Mouse (Mus musculus) lung, embryonic 15.5 days (tissue): ENCODE data around the gene Kmt2a. TPM values are rescaled to one million over a fixed set of nuclear protein-coding genes. Genes with fewer than 3 reads are reported as not detected.

Experiments used
- ATAC-seq: fragments of 200-750 bp; cut with Nextera tagmentation; 2 replicates; pipeline ENCODE4 v1.8.0; 2017; ENCODE audit warnings: moderate number of reproducible peaks, borderline replicate concordance; ENCODE audit not compliant: low FRiP score, low TSS enrichment; ENCODE audit errors: extremely low read depth
- H3K27ac ChIP-seq: fragments of 300-500 bp; sonication (generic); 2 replicates; pipeline ENCODE4 v1.5.1; 2015; ENCODE audit warnings: moderate library complexity, mild to moderate bottlenecking, inconsistent platforms
- H3K27me3 ChIP-seq: fragments of 300-500 bp; sonication (generic); 2 replicates; pipeline ENCODE4 v1.6.1; 2015; ENCODE audit warnings: inconsistent platforms
- H3K36me3 ChIP-seq: fragments of 300-500 bp; sonication (generic); 2 replicates; pipeline ENCODE4 v1.6.1; 2015; ENCODE audit warnings: inconsistent platforms
- H3K4me1 ChIP-seq: fragments of 300-500 bp; sonication (generic); 2 replicates; pipeline ENCODE4 v1.6.1; 2015; ENCODE audit warnings: inconsistent platforms
- H3K4me2 ChIP-seq: fragments of 300-500 bp; sonication (generic); 2 replicates; pipeline ENCODE4 v1.6.1; 2015; ENCODE audit warnings: inconsistent platforms, mild to moderate bottlenecking, moderate library complexity
- H3K4me3 ChIP-seq: fragments of 300-500 bp; sonication (generic); 2 replicates; pipeline ENCODE4 v1.5.1; 2015; ENCODE audit warnings: mild to moderate bottlenecking, inconsistent platforms
- H3K9ac ChIP-seq: fragments of 300-500 bp; sonication (generic); 2 replicates; pipeline ENCODE4 v1.6.1; 2015; ENCODE audit warnings: inconsistent platforms
- H3K9me3 ChIP-seq: fragments of 300-500 bp; sonication (generic); 2 replicates; pipeline ENCODE4 v1.6.1; 2016; ENCODE audit warnings: inconsistent platforms
- WGBS: fragments of 180-500 bp; shearing (Covaris S2); methylation state at CpG from one replicate; pipeline ENCODE4 v1.1.7; 2015; 5-methylcytosine and 5-hydroxymethylcytosine counted together
- polyA plus RNA-seq: library from polyadenylated mRNA; unstranded; fragments of >200 nt; fragmentation: Nextera tagmentation; extraction: Ambion mirVana; gene quantifications from 2 replicates; pipeline ENCODE4 v1.2.1, GENCODE M21; 2015

The Kmt2a gene
- polyA plus RNA-seq, 1 experiment from 2014 or later = 15.5 TPM

DNA sequence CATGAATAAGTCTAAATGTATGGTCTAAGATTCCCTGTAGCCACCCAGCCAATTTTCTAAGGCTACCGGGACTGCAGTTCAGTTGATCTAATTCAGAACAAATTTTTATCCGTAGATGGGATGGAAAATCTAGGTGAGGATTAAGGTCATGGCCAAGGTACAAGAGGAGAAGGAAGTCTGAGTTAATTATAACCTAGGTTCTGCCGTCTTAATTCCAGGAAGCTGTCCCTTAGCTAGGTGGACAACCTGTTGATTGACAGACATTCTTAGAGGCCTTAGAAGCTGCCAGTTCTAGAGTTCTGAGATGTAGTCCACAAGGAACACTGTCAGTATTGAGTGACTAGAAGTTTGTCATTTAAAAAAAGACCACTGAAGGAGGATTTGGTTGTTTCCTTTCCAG, 18.6 kb upstream of the Kmt2a start:
- Histone ChIP-seq H3K4me1 (0 out of 2 replicates have a peak, but pooled peaks cover under 1% of the 10 kb centered on the region), H3K9me3 (no peaks in the 10 kb centered on the region), H3K4me3 (no peak overlapping the region), H3K4me2 (no peak overlapping the region), H3K9ac (no peak overlapping the region), H3K27ac (no peak overlapping the region), H3K27me3 (no peaks in the 10 kb centered on the region), H3K36me3 (no peaks in the 10 kb centered on the region)
- ATAC-seq = no peak
- 66% methylated on average over 3 of the region's 3 CpGs for WGBS

DNA sequence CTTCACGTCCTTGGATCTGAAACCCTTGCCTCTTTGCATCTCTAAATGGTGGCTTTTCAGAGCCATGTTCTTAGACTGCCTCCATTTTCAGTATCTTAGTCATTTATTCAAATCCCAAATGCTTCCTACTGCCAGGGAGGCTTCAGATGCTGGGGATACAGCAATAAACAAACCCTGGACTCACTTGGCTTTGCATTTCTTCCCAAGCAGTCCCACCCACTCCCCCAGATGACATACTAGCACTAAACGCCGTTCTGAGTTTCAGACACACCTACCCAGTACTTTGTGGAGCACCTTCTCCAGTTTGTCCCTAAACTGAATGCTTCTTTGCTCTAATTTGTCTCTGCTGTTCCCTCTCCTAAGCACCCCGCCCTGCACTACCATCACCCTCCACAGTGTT, 15.9 kb upstream of the Kmt2a start:
- H3K27ac ChIP-seq = no peak overlapping the region
- H3K4me3 ChIP-seq = no peak overlapping the region
- no peak overlapping the region for H3K4me2 ChIP-seq
- no peaks in the 10 kb centered on the region for H3K4me1 ChIP-seq
- H3K9me3 ChIP-seq = no peaks in the 10 kb centered on the region
- no peaks in the 10 kb centered on the region for H3K27me3 ChIP-seq
- no peak for ATAC-seq
- H3K36me3 ChIP-seq = no peaks in the 10 kb centered on the region
- WGBS = 49% methylated on average over 4 of the region's 4 CpGs
- H3K9ac ChIP-seq = no peak overlapping the region

DNA sequence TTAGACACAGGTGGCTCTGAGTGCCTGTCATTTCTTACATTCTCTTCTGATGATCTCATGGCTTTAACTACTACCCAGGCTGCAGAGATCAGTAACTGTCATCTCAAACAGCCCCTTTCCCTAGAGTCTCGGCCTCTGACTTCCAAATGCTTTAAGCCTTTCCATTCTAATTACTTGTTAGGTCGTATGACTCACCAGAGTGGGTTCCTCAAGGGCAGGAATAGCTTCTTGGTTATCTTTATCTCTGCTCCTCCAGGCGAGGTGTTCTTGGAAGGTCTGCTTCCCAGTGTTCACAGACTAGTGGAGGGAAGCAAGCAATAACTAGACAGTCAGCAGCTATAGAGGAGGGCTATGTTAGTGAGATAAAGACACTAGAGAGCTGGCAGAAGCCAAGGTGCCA, 11.6 kb upstream of the Kmt2a start:
- whole genome bisulfite sequencing = 56% methylated on average over 3 of the region's 3 CpGs
- Histone ChIP-seq H3K4me3 (no peak overlapping the region), H3K36me3 (no peaks in the 10 kb centered on the region), H3K27me3 (no peaks in the 10 kb centered on the region), H3K4me2 (no peak overlapping the region), H3K9me3 (no peaks in the 10 kb centered on the region), H3K4me1 (no peaks in the 10 kb centered on the region), H3K27ac (no peak overlapping the region), H3K9ac (no peak overlapping the region)
- ATAC-seq = no peak

DNA sequence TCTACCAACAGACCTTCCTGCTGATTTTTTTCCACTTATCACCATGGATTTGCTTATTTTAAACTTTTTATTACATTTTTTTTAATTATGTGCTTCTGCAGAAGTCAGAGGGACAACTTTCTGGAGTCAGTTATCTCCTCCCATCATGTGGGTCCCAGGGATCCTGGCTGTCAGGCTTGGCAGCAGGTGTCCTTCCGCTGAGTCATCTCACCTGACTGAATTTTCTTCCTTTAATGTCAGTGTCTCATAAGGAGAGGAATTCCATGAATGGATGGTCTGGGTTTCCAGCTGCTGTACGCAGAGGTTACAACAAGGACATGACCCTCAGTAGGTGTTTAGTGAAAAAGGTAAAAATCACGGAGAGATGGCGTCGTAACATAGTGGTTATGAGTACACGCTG, 10.1 kb upstream of the Kmt2a start:
- no peak overlapping the region for H3K4me2 ChIP-seq
- no peaks in the 10 kb centered on the region for H3K9me3 ChIP-seq
- 86% methylated on average over 6 of the region's 6 CpGs for WGBS
- H3K27me3 ChIP-seq = no peaks in the 10 kb centered on the region
- no peak overlapping the region for H3K9ac ChIP-seq
- no peak for ATAC-seq
- H3K36me3 ChIP-seq = no peaks in the 10 kb centered on the region
- H3K27ac ChIP-seq = no peak overlapping the region
- H3K4me3 ChIP-seq = no peak overlapping the region
- H3K4me1 ChIP-seq = no peaks in the 10 kb centered on the region

DNA sequence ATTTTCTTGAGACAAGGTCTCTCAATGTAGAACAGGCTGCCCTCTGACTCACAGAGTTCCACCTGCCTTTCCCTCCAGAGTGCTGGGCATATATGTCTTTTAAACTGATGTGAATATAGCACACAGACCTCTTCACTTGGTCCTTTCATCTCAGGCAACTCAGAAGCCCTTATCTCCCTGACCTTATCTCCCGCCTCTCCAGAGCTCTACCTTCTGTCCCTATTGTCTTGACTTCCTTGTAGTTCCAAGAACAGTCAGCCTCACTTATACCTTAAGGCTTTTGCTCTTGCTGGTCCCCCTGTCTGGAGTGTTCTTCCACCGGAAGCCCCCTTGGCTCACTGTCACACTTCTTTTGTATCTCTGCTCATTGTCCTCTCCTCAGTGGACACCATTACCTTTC, 9.0 kb upstream of the Kmt2a start:
- H3K9ac ChIP-seq = no peak overlapping the region
- H3K27me3 ChIP-seq = no peaks in the 10 kb centered on the region
- no peaks in the 10 kb centered on the region for H3K36me3 ChIP-seq
- H3K4me2 ChIP-seq = no peak overlapping the region
- no peak overlapping the region for H3K27ac ChIP-seq
- no peaks in the 10 kb centered on the region for H3K4me1 ChIP-seq
- H3K9me3 ChIP-seq = no peaks in the 10 kb centered on the region
- 41% methylated on average over 2 of the region's 2 CpGs for WGBS
- ATAC-seq = no peak
- H3K4me3 ChIP-seq = no peak overlapping the region

DNA sequence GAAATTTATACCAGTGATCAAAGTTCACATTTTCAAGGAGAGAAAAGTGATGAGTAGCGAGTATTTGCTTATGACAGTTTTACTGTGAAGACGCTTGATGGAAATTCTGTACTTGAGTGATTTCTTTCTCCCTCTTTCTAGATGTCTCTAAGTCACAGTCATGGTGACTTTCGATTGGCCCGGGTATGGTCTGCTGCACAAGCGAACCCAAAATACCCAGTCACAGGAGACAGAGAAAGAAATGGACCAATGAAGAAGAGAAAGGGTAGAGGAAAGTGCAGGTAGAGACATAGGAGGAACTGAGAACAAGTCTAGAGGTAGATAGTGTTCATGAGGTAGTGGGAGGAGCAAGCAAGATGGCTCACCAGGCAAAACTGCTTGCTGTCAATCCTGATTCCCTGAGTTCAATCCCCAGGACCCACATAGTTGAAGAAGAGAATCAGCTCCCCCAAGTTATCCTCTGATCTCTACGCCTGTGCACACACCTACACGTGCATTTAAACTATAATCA, 7.1 kb upstream of the Kmt2a start:
- no peaks in the 10 kb centered on the region for H3K36me3 ChIP-seq
- no peak overlapping the region for H3K4me2 ChIP-seq
- no peak overlapping the region for H3K4me3 ChIP-seq
- H3K27ac ChIP-seq = no peak overlapping the region
- H3K4me1 ChIP-seq = peaks cover 3% of the 10 kb centered on the region; the same call in 1 of the 2 replicates
- no peaks in the 10 kb centered on the region for H3K9me3 ChIP-seq
- ATAC-seq = no peak
- no peak overlapping the region for H3K9ac ChIP-seq
- 84% methylated on average over 7 of the region's 7 CpGs for WGBS
- no peaks in the 10 kb centered on the region for H3K27me3 ChIP-seq

DNA sequence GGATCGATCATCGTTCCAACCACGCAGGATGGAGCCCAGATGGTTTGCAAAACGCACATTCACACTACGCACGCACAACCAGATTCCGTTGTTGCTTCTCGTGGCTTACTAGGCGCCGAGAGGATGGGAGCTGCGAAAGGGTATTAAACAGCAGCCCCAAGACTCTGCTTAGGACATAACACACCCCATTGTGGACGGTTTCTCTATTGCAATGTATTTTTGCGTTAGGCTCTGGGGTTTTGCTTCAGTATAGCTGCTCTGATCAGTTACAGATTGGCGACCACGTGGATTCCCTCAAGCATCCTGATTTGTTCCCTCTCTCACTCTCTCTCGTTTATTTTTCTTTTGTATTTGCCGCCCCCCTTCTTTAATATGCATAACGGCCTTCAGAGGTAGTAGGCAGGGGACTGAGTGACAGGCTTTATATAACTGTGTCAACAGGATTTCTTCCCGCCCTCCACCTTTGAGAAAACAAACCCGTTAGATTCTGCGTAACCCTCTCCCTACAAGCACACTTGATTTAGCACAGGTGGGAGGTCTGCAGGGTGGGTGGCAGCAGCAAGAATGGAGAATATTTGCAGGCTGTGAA, 2.0 kb upstream of the Kmt2a start:
- Histone ChIP-seq H3K9ac (peak overlapping the region; percentile 83; the same call in 1 of the 2 replicates), H3K27ac (no peak overlapping the region; the same call in 1 of the 2 replicates), H3K36me3 (no peaks in the 10 kb centered on the region), H3K4me1 (peaks cover 29% of the 10 kb centered on the region), H3K9me3 (no peaks in the 10 kb centered on the region), H3K4me3 (peak overlapping the region; percentile 97), H3K4me2 (peak overlapping the region; percentile 100), H3K27me3 (no peaks in the 10 kb centered on the region)
- ATAC-seq = no peak
- whole genome bisulfite sequencing = under 1% methylated on average over 21 of the region's 21 CpGs

DNA sequence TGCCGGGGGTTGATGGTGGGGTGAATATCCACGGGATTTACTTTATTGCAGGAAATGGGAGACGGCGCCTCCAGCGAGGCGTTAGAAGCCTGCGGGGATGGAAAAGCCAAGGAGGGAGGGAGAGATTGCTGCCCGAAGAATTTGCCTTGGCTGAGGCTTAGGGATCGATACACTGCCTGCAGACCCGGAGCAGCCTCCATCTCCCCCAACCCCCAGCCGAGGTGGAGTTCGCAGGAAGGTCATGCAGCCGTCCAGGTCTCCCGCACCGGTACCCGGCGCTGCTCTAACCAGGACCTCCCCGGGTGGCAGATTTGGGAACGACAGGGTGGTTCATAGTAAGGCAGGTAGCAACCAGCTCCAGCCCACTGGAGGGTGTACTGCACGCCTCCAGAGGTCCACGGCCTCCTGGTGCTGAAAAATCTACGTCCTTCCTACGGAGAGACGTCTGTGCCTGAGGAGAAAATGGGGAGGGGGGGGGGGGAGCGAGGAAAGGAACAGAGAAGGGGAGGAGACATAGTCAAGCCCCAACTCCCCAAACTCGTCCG, 1.4 kb upstream of the Kmt2a start:
- H3K4me3 ChIP-seq = peak overlapping the region; percentile 97
- H3K4me2 ChIP-seq = peak overlapping the region; percentile 100
- no peaks in the 10 kb centered on the region for H3K36me3 ChIP-seq
- H3K9ac ChIP-seq = peak overlapping the region; percentile 83
- peak overlapping the region; percentile 99 for H3K27ac ChIP-seq
- WGBS = under 1% methylated on average over 27 of the region's 27 CpGs
- peak; percentile 21; the same call in 1 of the 2 replicates for ATAC-seq
- peaks cover 34% of the 10 kb centered on the region for H3K4me1 ChIP-seq
- H3K27me3 ChIP-seq = no peaks in the 10 kb centered on the region
- no peaks in the 10 kb centered on the region for H3K9me3 ChIP-seq

DNA sequence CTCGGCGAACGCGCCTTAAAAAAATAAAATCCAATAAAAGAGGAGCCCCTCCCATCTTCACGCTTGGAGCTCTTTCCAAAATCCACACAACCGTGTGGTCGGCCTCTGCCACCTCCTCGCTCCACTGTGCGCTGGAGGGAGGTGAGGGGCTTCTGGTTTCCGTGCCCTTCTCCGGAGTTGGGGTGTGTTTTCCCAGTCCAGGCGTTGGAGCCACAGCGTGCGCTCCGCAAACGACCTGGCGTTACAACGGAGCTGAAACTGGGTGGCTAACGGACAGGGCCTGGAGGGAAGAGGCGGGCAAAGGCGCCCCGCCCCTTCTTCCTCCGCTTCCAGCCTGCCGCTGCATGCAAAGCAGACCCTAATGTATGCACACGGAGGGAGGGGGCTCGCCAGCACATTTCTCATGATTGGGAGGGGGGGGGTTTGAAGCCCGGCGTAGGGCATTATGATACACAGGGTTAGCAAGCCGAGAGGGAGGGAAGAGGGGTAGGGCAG, 892 bp upstream of the Kmt2a start:
- H3K4me1 ChIP-seq = peaks cover 39% of the 10 kb centered on the region
- H3K36me3 ChIP-seq = no peaks in the 10 kb centered on the region
- peak; percentile 78 for ATAC-seq
- peak overlapping the region; percentile 99 for H3K27ac ChIP-seq
- peak overlapping the region; percentile 100 for H3K4me2 ChIP-seq
- peak overlapping the region; percentile 97 for H3K4me3 ChIP-seq
- H3K27me3 ChIP-seq = no peaks in the 10 kb centered on the region
- H3K9ac ChIP-seq = peak overlapping the region; percentile 83
- WGBS = under 1% methylated on average over 29 of the region's 29 CpGs
- no peaks in the 10 kb centered on the region for H3K9me3 ChIP-seq

DNA sequence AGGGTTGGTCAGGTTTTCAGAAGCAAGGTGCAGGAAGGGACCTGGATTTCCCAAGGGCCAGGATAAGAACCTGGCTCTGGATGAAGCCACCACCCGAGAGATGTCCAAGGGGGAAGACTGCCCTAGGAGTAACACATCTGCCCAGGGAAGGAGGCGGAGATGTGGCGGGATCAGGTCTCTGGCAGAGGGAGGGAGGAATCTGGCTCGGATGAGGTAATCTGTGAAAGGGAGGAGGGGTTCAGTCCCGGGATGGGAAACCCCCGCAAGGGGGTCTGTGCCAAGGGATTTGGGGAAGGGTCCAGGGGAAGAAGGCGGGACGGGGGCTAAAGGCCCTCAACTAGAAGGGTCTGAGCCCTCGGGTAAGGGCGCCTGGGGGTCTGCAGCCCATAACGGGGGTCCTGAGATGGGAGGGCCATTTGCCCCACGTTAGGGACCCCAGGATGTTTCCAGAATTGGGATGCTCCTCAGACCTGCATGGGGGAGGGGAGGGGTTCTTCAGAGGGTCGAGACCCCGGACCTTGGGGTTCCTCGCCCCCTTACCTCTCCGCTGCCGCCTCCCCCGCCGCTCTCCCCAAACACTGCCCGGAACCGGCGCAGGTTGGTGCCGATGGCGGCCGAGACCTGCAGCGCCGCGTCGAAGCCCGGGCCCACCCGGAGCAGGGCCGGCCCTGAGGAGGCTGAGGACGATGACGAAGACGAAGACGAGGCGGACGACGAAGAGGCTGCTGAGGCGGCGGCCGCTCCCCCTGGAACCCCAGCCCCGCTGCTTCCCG, 601 bp downstream of the Kmt2a start:
- Histone ChIP-seq H3K4me1 (peaks cover 40% of the 10 kb centered on the region), H3K27me3 (no peaks in the 10 kb centered on the region), H3K4me3 (peak overlapping the region; percentile 97), H3K4me2 (peak overlapping the region; percentile 97), H3K36me3 (0 out of 2 replicates have a peak, but pooled peaks cover 2% of the 10 kb centered on the region), H3K27ac (peak overlapping the region; percentile 95), H3K9me3 (no peaks in the 10 kb centered on the region), H3K9ac (peak overlapping the region; percentile 98)
- WGBS = under 1% methylated on average over 44 of the region's 44 CpGs
- peak; percentile 27 for ATAC-seq

DNA sequence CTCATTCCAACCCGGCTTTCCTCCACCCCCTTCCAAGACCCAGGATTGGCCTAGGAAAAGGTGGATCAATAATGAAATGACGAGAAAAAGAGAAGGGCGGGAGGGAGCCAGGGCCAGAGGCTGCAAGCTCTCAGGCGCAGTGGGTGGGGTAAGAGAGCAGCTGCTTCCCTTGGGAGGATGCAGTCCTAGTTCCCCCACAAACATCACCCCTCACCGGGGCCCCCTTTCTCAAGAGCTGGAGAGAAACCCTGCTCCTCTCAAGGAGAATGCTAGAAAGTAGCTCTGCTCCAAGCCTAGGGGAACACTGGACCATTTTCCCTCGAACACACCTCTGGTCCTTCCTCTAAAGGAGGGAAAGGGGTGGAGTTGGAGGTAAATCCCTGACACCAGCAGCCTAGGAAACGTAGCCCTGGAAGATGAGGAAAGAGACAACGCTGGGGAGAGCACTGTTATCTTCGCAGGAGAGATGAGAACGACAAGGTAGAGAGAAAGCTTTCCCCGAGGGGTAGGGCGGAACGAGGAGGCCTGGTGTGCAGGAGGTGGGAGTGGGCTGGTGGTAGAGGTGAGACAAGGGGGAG, 1.3 kb downstream of the Kmt2a start:
- Histone ChIP-seq H3K9me3 (no peaks in the 10 kb centered on the region), H3K4me2 (peak overlapping the region; percentile 97), H3K4me3 (peak overlapping the region; percentile 97), H3K9ac (peak overlapping the region; percentile 98), H3K36me3 (0 out of 2 replicates have a peak, but pooled peaks cover 3% of the 10 kb centered on the region), H3K27me3 (no peaks in the 10 kb centered on the region), H3K4me1 (peaks cover 40% of the 10 kb centered on the region), H3K27ac (0 out of 2 replicates have a peak overlapping the region, but pooled peaks have one; percentile 8)
- WGBS = 2% methylated on average over 13 of the region's 13 CpGs
- no peak for ATAC-seq
